ENCODE assay signal across 29 mouse cellular contexts in genomic region chr7:16036972-16037371, GRCm38 (mm10). TPM values are rescaled to one million over a fixed set of nuclear protein-coding genes. Genes with fewer than 3 reads are reported as not detected.
DNase-seq lines count a peak whose midpoint lies in the region; ATAC-seq and TF ChIP-seq lines count a peak whose summit lies in the region.
"Had no signal": no experiment of that assay in that cellular context is flagged by ENCODE, and none has a peak within 500 bp of the region (broad histone marks: within the 10 kb centered on the region; RNA-seq: fewer than 3 reads in every experiment).

No protein-coding gene starts in this region.

- intact Hi-C loops in gastrocnemius, adult 2 months (cut with DNase I): no loop called here

- H3K9me3 ChIP-seq in megakaryocyte, embryonic 14.5 days: no peaks in the 10 kb centered on the region
- H3K9me3 ChIP-seq: embryonic facial prominence, embryonic 12.5 days; embryonic facial prominence, embryonic 15.5 days; hindbrain, embryonic 13.5 days had no signal

- no peak for DNase-seq in gastrocnemius, adult 2 months
- no peak for DNase-seq in gastrocnemius, postnatal 10 days
- DNase-seq in testis, postnatal 10 days (ENCODE audit: low spot score): peak; percentile 27
- DNase-seq in testis, postnatal 14 days (ENCODE audit: low spot score): no peak
- no peak for DNase-seq in cerebellum, adult 18-20 months
- DNase-seq: adrenal gland, postnatal 10 days; adrenal gland, postnatal 36 days; cerebellum, adult 2 months; cerebellum, adult 9-11 months; cerebellum, postnatal 25 days; forebrain, postnatal 0 days; gastrocnemius, postnatal 36 days; heart, postnatal 36 days had no signal

- no peak overlapping the region for H3K4me3 ChIP-seq in gastrocnemius, adult 2 months
- H3K4me3 ChIP-seq in megakaryocyte, embryonic 14.5 days (replicated peaks): peak overlapping the region; percentile 56
- H3K4me3 ChIP-seq: embryonic facial prominence, embryonic 12.5 days; embryonic facial prominence, embryonic 15.5 days; hindbrain, embryonic 10.5 days; hindbrain, embryonic 13.5 days had no signal

- H3K4me1 ChIP-seq in megakaryocyte, embryonic 14.5 days: peaks cover 84% of the 10 kb centered on the region
- H3K4me1 ChIP-seq: hindbrain, embryonic 10.5 days had no signal

- no peak for ATAC-seq in megakaryocyte, adult 5-6 weeks (ENCODE audit: poor library complexity, severe bottlenecking)
- ATAC-seq: forebrain, embryonic 14.5 days; forebrain, postnatal 0 days; hindbrain, embryonic 16.5 days had no signal

- peak overlapping the region; percentile 4; the same call in 1 of the 2 replicates for H3K27ac ChIP-seq in gastrocnemius, adult 2 months
- H3K27ac ChIP-seq: embryonic facial prominence, embryonic 12.5 days; embryonic facial prominence, embryonic 15.5 days; hindbrain, embryonic 10.5 days; hindbrain, embryonic 13.5 days had no signal

- peaks cover 53% of the 10 kb centered on the region for H3K36me3 ChIP-seq in megakaryocyte, embryonic 14.5 days (replicated peaks; ENCODE audit: low read length)

- no peaks in the 10 kb centered on the region for H3K27me3 ChIP-seq in megakaryocyte, embryonic 14.5 days (replicated peaks)
- H3K27me3 ChIP-seq: embryonic facial prominence, embryonic 12.5 days; embryonic facial prominence, embryonic 15.5 days; hindbrain, embryonic 13.5 days had no signal

- no peak for TF ChIP-seq CTCF in gastrocnemius, adult 2 months (IDR thresholded peaks at IDR 0.05)

RNA-seq across cellular contexts. Expression of gene Bicra, which starts 10.7 kb away (rescaled TPM):
- total RNA-seq in gastrocnemius, adult 2 months (2021): 1 to 10 TPM; 6.8 to 7.1 TPM
- 10 to 100 TPM in 1 of 2 experiments, 1 to 10 TPM in 1; 8.2 to 11.5 TPM for total RNA-seq in gastrocnemius, postnatal 10 days (2021)
- 30.6 and 132 TPM in 2 replicates for polyA plus RNA-seq in megakaryocyte, embryonic 14.5 days (2012; ENCODE audit: insufficient read depth, low replicate concordance)
- total RNA-seq in megakaryocyte, adult 5-6 weeks (2015): 19.5 and 28.6 TPM in 2 replicates
- total RNA-seq in megakaryocyte, adult 5-6 weeks (2017): 1.9 and 2.8 TPM in 2 replicates

RNA-seq across cellular contexts. Expression of gene Zfp541, which starts 24.6 kb away (rescaled TPM):
- total RNA-seq in gastrocnemius, adult 2 months (2021): not detected
- not detected for total RNA-seq in gastrocnemius, postnatal 10 days (2021)
- polyA plus RNA-seq in megakaryocyte, embryonic 14.5 days (2012; ENCODE audit: insufficient read depth, low replicate concordance): 0.15 TPM in 1 of 2 replicates, not detected in the other
- total RNA-seq in megakaryocyte, adult 5-6 weeks (2015): 0.16 and 0.27 TPM in 2 replicates
- total RNA-seq in megakaryocyte, adult 5-6 weeks (2017): 0.53 TPM in 1 of 2 replicates, not detected in the other
- total RNA-seq: adrenal gland, adult 18-20 months; common myeloid progenitor, adult 5-6 weeks; gastrocnemius, adult 8-10 months; gastrocnemius, postnatal 36 days; heart, adult 8-10 months; heart, postnatal 36 days had no signal
- polyA plus RNA-seq: forebrain, embryonic 11.5 days; forebrain, embryonic 14.5 days; heart, embryonic 11.5 days; heart, embryonic 14.5 days; heart, postnatal 0 days had no signal
